Mouse (Mus musculus) heart, embryonic 10.5 days (tissue): ENCODE results near the gene Dbnl. TPM values are rescaled to one million over a fixed set of nuclear protein-coding genes. Genes with fewer than 3 reads are reported as not detected.

ENCODE experiments used
- DNase-seq: peaks from one replicate; pipeline ENCODE4 v3.0.0-alpha.2; 2017; ENCODE audit warnings: low spot score
- H3K27ac ChIP-seq: fragments of 300-500 bp; sonication (generic); 2 replicates; pipeline ENCODE4 v1.5.1; 2016; ENCODE audit warnings: mild to moderate bottlenecking
- H3K27me3 ChIP-seq: fragments of 300-500 bp; sonication (generic); 2 replicates; pipeline ENCODE4 v1.6.1; 2016; ENCODE audit warnings: mild to moderate bottlenecking; ENCODE audit not compliant: poor library complexity, insufficient read depth, severe bottlenecking
- H3K36me3 ChIP-seq: fragments of 300-500 bp; sonication (generic); 2 replicates; pipeline ENCODE4 v1.6.1; 2016; ENCODE audit warnings: mild to moderate bottlenecking, moderate library complexity
- H3K4me1 ChIP-seq: fragments of 300-500 bp; sonication (generic); 2 replicates; pipeline ENCODE4 v1.6.1; 2016; ENCODE audit warnings: mild to moderate bottlenecking
- H3K4me3 ChIP-seq: fragments of 300-500 bp; sonication (generic); 2 replicates; pipeline ENCODE4 v1.5.1; 2016; ENCODE audit warnings: mild to moderate bottlenecking, moderate library complexity
- H3K9me3 ChIP-seq: fragments of 300-500 bp; sonication (generic); 2 replicates; pipeline ENCODE4 v1.6.1; 2016; ENCODE audit warnings: mild to moderate bottlenecking, moderate library complexity
- WGBS: fragments of 180-500 bp; shearing (Covaris S2); methylation state at CpG from one replicate; pipeline ENCODE4 v1.1.7; 2016; 5-methylcytosine and 5-hydroxymethylcytosine counted together
- polyA plus RNA-seq: library from polyadenylated mRNA; unstranded; fragments of >200 nt; fragmentation: Nextera tagmentation; extraction: Ambion mirVana; gene quantifications from 2 replicates; pipeline ENCODE4 v1.2.1, GENCODE M21; 2016

Gene Dbnl
- polyA plus RNA-seq, 1 experiment from 2014 or later = 114 TPM

DNA sequence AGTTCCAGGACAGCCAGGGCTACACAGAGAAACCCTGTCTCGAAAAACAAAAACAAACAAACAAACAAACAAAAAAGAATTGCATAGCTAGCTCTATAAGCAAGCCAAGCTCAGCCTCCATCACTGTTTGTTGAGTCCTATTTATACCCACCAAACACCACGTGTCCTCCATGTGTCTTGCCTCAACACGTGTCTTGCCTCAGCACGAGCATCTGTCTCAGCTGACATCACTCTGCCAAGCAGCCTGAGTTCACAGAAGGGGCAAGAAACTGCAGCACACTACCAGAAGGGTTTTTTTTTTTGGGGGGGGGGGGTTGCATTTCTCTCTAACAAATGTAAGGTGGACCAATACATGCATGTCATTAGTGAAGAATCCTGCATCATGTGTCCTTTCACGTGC, 62.2 kb downstream of the Dbnl start:
- no peak for DNase-seq
- Histone ChIP-seq H3K4me3 (no peak overlapping the region), H3K9me3 (no peaks in the 10 kb centered on the region), H3K27me3 (no peaks in the 10 kb centered on the region), H3K27ac (no peak overlapping the region), H3K4me1 (peaks cover 35% of the 10 kb centered on the region), H3K36me3 (no peaks in the 10 kb centered on the region)
- WGBS = 54% methylated on average over 5 of the region's 5 CpGs

Other genes with a start within 250 kb of the Dbnl start
- gene Ccdc117, start 246.3 kb upstream of the Dbnl start, polyA plus RNA-seq = 14.7 and 23.4 TPM in 2 replicates
- gene Ankrd36, start 218.8 kb upstream of the Dbnl start, polyA plus RNA-seq = 0.38 and 0.97 TPM in 2 replicates
- 177 and 181 TPM in 2 replicates for gene Mrps24, start 72.8 kb upstream of the Dbnl start, polyA plus RNA-seq
- 21.3 and 29.9 TPM in 2 replicates for gene Urgcp, start 26.1 kb upstream of the Dbnl start, polyA plus RNA-seq
- 479 and 714 TPM in 2 replicates for gene Pgam2, start 15.2 kb downstream of the Dbnl start, polyA plus RNA-seq
- gene Polm, start 49.5 kb downstream of the Dbnl start, polyA plus RNA-seq = 8.9 and 11.1 TPM in 2 replicates
- 22.4 and 25.7 TPM in 2 replicates for gene Aebp1, start 73.5 kb downstream of the Dbnl start, polyA plus RNA-seq
- 140 and 162 TPM in 2 replicates for gene Pold2, start 89.8 kb downstream of the Dbnl start, polyA plus RNA-seq
- gene Myl7, start 110.3 kb downstream of the Dbnl start, polyA plus RNA-seq = 6,952 and 8,117 TPM in 2 replicates
- gene Gck, start 161.6 kb downstream of the Dbnl start, polyA plus RNA-seq = 2.1 and 2.6 TPM in 2 replicates
- gene Ykt6, start 167.2 kb downstream of the Dbnl start, polyA plus RNA-seq = 48.1 and 56.7 TPM in 2 replicates